Mouse (Mus musculus) heart, embryonic 15.5 days (tissue): ENCODE data around the gene Ankrd13a. TPM values are rescaled to one million over a fixed set of nuclear protein-coding genes. Genes with fewer than 3 reads are reported as not detected.
"Not testable (repeated sequence)": the region's sequence is repeated elsewhere in the genome, so short reads cannot be mapped to it uniquely, and the experiment has no call there.

Source experiments
- ATAC-seq: fragments of 200-750 bp; cut with Nextera tagmentation; replicated peaks from 2 replicates; pipeline ENCODE4 v1.8.0; 2017; ENCODE audit warnings: low read depth, moderate TSS enrichment; ENCODE audit not compliant: insufficient number of reproducible peaks, insufficient read depth, low FRiP score
- H3K27ac ChIP-seq: fragments of 300-500 bp; sonication (generic); 2 replicates; pipeline ENCODE4 v1.5.1; 2015; ENCODE audit warnings: mild to moderate bottlenecking, inconsistent platforms
- H3K27me3 ChIP-seq: fragments of 300-500 bp; sonication (generic); 2 replicates; pipeline ENCODE4 v1.6.1; 2015; ENCODE audit warnings: inconsistent platforms
- H3K36me3 ChIP-seq: fragments of 300-500 bp; sonication (generic); 2 replicates; pipeline ENCODE4 v1.6.1; 2015; ENCODE audit warnings: mild to moderate bottlenecking, inconsistent platforms
- H3K4me1 ChIP-seq: fragments of 300-500 bp; sonication (generic); replicated peaks from 2 replicates; pipeline ENCODE4 v1.6.1; 2015; ENCODE audit warnings: inconsistent platforms
- H3K4me2 ChIP-seq: fragments of 300-500 bp; sonication (generic); 2 replicates; pipeline ENCODE4 v1.6.1; 2015; ENCODE audit warnings: inconsistent platforms, mild to moderate bottlenecking, moderate library complexity
- H3K4me3 ChIP-seq: fragments of 300-500 bp; sonication (generic); 2 replicates; pipeline ENCODE4 v1.5.1; 2015; ENCODE audit warnings: mild to moderate bottlenecking, inconsistent platforms
- H3K9ac ChIP-seq: fragments of 300-500 bp; sonication (generic); 2 replicates; pipeline ENCODE4 v1.6.1; 2015; ENCODE audit warnings: mild to moderate bottlenecking, inconsistent platforms
- H3K9me3 ChIP-seq: fragments of 300-500 bp; sonication (generic); replicated peaks from 2 replicates; pipeline ENCODE4 v1.6.1; 2016; ENCODE audit warnings: inconsistent platforms
- WGBS: fragments of 180-500 bp; shearing (Covaris S2); methylation state at CpG from one replicate; pipeline ENCODE4 v1.1.7; 2015; ENCODE audit warnings: mixed read lengths; 5-methylcytosine and 5-hydroxymethylcytosine counted together
- microRNA-seq: library from miRNA; unstranded; fragments of <30 nt; microRNA quantifications from one replicate; pipeline ENCODE4, GENCODE M21; 2016
- polyA plus RNA-seq: library from polyadenylated mRNA; unstranded; fragments of >200 nt; fragmentation: Nextera tagmentation; extraction: Ambion mirVana; gene quantifications from 2 replicates; pipeline ENCODE4 v1.2.1, GENCODE M21; 2015

Gene Ankrd13a
- polyA plus RNA-seq, 1 experiment from 2014 or later: 28.3 TPM

GRCm38 (mm10) chr5:114842155-114842554 is 67.7 kb downstream of the Ankrd13a start:
- H3K9ac ChIP-seq, H3K27ac ChIP-seq, H3K4me2 ChIP-seq, H3K27me3 ChIP-seq, H3K36me3 ChIP-seq, H3K4me3 ChIP-seq, H3K9me3 ChIP-seq, ATAC-seq, H3K4me1 ChIP-seq: not testable (repeated sequence)
- WGBS: 49% methylated on average over 3 of the region's 3 CpGs

GRCm38 (mm10) chr5:114842674-114843073 is 68.2 kb downstream of the Ankrd13a start:
- no peak for ATAC-seq
- Histone ChIP-seq H3K4me3 (no peak overlapping the region), H3K4me2 (no peak overlapping the region), H3K27me3 (no peaks in the 10 kb centered on the region), H3K9ac (no peak overlapping the region), H3K4me1 (no peaks in the 10 kb centered on the region), H3K36me3 (no peaks in the 10 kb centered on the region), H3K9me3 (no peaks in the 10 kb centered on the region), H3K27ac (no peak overlapping the region)
- WGBS: 57% methylated on average over 5 of the region's 5 CpGs

- not testable (repeated sequence) for H3K9ac ChIP-seq, H3K9me3 ChIP-seq, H3K27me3 ChIP-seq, H3K4me3 ChIP-seq, H3K4me1 ChIP-seq, H3K4me2 ChIP-seq, ATAC-seq, H3K36me3 ChIP-seq, H3K27ac ChIP-seq
- WGBS: 78% methylated on average over 2 of the region's 2 CpGs
Measured at GRCm38 (mm10) chr5:114844371-114844770, 69.9 kb downstream of the Ankrd13a start.

GRCm38 (mm10) chr5:114851565-114852236 is 77.2 kb downstream of the Ankrd13a start:
- Histone ChIP-seq H3K27me3 (peaks cover 6% of the 10 kb centered on the region), H3K9me3 (no peaks in the 10 kb centered on the region), H3K9ac (no peak overlapping the region), H3K36me3 (no peaks in the 10 kb centered on the region), H3K4me3 (no peak overlapping the region), H3K4me2 (no peak overlapping the region), H3K27ac (no peak overlapping the region), H3K4me1 (no peaks in the 10 kb centered on the region)
- ATAC-seq: no peak
- 78% methylated on average over 20 of the region's 20 CpGs for WGBS

- H3K4me3 ChIP-seq, H3K9ac ChIP-seq, H3K36me3 ChIP-seq, H3K27ac ChIP-seq, ATAC-seq, H3K4me1 ChIP-seq, H3K9me3 ChIP-seq, H3K4me2 ChIP-seq: not testable (repeated sequence)
- H3K27me3 ChIP-seq: peaks cover 22% of the 10 kb centered on the region
- 83% methylated on average over 3 of the region's 5 CpGs for WGBS
Measured at GRCm38 (mm10) chr5:114853364-114853763, 78.9 kb downstream of the Ankrd13a start, which contains the start of gene 4930519G04Rik. 4930519G04Rik (plus strand) TSS chr5:114853664.

Small RNA genes within 50 kb of the gene (microRNA-seq; reads per million reads assigned to microRNA genes)
- gene Mir6240: 11.1 reads per million, percentile 26 among the genes with 10 or more reads in this experiment

Other genes with a start within 250 kb of the Ankrd13a start
- 0.74 and 1.6 TPM in 2 replicates for gene Fam222a, start 206.7 kb upstream of the Ankrd13a start, polyA plus RNA-seq
- 1.00 and 2.4 TPM in 2 replicates for gene Trpv4, start 116.3 kb upstream of the Ankrd13a start, polyA plus RNA-seq
- gene Gltp, start 83.7 kb upstream of the Ankrd13a start, polyA plus RNA-seq: 45.9 and 70.4 TPM in 2 replicates
- gene Tchp, start 66.9 kb upstream of the Ankrd13a start, polyA plus RNA-seq: 8.6 TPM in 2 replicates
- 31.0 and 43.2 TPM in 2 replicates for gene Git2, start 840 bp downstream of the Ankrd13a start, polyA plus RNA-seq
- 39.0 and 52.9 TPM in 2 replicates for gene 1500011B03Rik, start 48.8 kb downstream of the Ankrd13a start, polyA plus RNA-seq
- not detected in 2 replicates for gene 4930519G04Rik, start 79.0 kb downstream of the Ankrd13a start, polyA plus RNA-seq
- not detected in 2 replicates for gene Gm9936, start 84.0 kb downstream of the Ankrd13a start, polyA plus RNA-seq
- 7.3 and 19.6 TPM in 2 replicates for gene Oasl2, start 122.3 kb downstream of the Ankrd13a start, polyA plus RNA-seq
- 0.63 and 0.91 TPM in 2 replicates for gene Oasl1, start 148.6 kb downstream of the Ankrd13a start, polyA plus RNA-seq
- gene 2210016L21Rik, start 167.5 kb downstream of the Ankrd13a start, polyA plus RNA-seq: 36.0 and 40.0 TPM in 2 replicates
- gene Hnf1a, start 196.4 kb downstream of the Ankrd13a start, polyA plus RNA-seq: 0.15 and 0.39 TPM in 2 replicates
- gene Sppl3, start 236.5 kb downstream of the Ankrd13a start, polyA plus RNA-seq: 17.8 and 22.4 TPM in 2 replicates